Mouse (Mus musculus) frontal cortex, adult (tissue): ENCODE data around the gene Cyp2c55.
A peak's percentile ranks its signal among the peaks of the same experiment; 100 is the strongest.

Experiments
- ATAC-seq: cut with Nextera tagmentation; 2 replicates; pipeline ENCODE4 v1.9.2; 2017; ENCODE audit warnings: mild to moderate bottlenecking, moderate library complexity, mixed read lengths; ENCODE audit not compliant: low TSS enrichment

The Cyp2c55 gene

GRCm38 (mm10) chr19:39006715-39007114 is at the start of gene Cyp2c55:
Gene Cyp2c55 (plus strand): TSS chr19:39007019.
- ATAC-seq, result no peak

- no peak for ATAC-seq
Measured at GRCm38 (mm10) chr19:38970741-38971140, 36.1 kb upstream of the Cyp2c55 start.

DNA sequence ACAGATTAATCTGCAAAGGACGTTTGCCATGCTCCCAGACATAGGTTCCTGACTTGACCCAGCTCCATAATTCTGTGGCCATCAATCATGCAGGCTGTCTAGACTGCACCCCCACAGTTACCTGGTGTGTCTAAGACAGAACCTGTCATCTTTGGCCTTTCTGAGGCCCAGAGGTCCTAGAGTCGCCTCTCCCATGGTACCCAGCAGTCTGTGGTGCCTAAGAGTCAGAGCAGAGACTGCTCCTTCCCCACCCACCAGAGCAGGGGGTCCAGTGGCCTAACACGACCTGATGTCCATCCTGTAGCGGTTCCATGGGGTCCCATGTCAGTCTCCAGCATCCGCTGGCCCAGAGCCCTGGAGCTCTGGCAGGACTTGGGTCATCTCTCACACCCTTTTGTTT is 34.2 kb upstream of the Cyp2c55 start:
- ATAC-seq, result no peak

DNA sequence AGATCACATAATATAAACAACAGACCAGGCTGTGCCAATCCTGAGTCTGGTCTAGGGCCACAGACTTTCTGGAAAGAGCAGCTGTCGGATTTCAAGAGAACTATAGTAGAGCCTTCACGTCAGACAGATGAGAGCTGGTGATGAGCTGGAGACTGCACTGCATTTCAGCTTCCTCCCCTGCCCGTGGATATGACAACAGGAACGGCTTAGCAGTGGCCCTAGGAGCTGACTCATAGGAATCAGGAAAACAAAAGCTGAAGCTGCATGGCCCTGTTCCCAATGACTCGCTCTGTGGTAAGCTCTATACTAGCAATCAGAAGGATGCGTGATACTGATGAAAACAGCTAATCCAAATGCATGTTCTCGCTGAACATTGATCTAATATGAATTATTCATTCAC is 33.2 kb upstream of the Cyp2c55 start:
- ATAC-seq, result no peak; the same call in 1 of the 2 replicates

DNA sequence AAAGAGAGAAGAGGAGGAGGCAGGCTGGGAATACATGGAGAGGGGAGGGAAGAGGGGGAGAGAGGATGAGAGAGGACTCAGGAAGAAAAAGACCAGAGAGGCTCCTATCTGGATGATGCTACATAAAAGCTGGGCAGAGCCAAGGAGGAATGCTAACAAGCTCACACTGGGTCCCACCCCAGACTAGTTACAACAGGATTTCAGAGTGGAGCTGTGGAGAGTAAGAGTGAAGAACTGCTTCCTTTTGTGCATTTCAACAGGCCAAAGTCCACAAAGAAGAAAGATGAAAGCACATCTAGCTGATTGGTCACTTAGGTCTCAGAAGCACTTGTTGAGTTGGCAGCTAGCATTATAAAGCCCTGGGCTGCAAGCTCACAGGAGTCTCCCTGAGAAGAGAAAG is 30.6 kb upstream of the Cyp2c55 start:
- ATAC-seq, result no peak

- peak; percentile 65; the same call in 1 of the 2 replicates for ATAC-seq
Measured at GRCm38 (mm10) chr19:38981966-38982365, 24.9 kb upstream of the Cyp2c55 start.

GRCm38 (mm10) chr19:38998248-38998647 is 8.6 kb upstream of the Cyp2c55 start:
- no peak for ATAC-seq

- no peak for ATAC-seq
Measured at GRCm38 (mm10) chr19:38998676-38999075, 8.1 kb upstream of the Cyp2c55 start.

DNA sequence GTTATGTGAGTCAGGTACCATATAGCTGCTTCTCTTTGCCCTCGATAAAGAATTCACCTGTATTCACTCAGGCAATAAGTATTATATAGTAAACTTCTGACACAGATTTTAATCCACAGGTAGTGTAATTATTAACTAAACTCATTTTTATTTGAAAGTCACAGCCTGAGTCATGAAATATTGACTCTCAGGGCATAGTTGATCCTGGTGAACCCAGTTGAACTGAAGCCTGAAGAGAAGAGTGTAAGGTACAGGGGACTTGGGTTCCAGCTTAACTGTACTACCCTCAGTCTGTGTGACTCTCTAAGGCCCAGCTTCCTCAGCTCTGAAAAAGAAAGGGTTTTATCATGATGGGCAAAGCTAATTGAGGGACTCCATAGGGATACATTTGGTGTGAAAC is 1.7 kb upstream of the Cyp2c55 start:
- ATAC-seq, result no peak

- ATAC-seq, result no peak
Measured at GRCm38 (mm10) chr19:39057928-39058327, 51.1 kb downstream of the Cyp2c55 start.

GRCm38 (mm10) chr19:39060719-39061118 is 53.9 kb downstream of the Cyp2c55 start, which contains the start of gene Cyp2c65:
Gene Cyp2c65 (plus strand): TSS chr19:39061015.
- ATAC-seq, result no peak
